Mouse (Mus musculus) urinary bladder, postnatal 36 days (tissue): Measurements from ENCODE around the gene Chmp6.
A peak's percentile ranks its signal among the peaks of the same experiment; 100 is the strongest.

Experiments used
- DNase-seq, 2 experiments: peaks; one replicate each; pipeline ENCODE4 v3.0.0; 2022; ENCODE audit warnings: low spot score in 2 of 2, mixed read lengths in 1 of 2

The Chmp6 gene

DNA sequence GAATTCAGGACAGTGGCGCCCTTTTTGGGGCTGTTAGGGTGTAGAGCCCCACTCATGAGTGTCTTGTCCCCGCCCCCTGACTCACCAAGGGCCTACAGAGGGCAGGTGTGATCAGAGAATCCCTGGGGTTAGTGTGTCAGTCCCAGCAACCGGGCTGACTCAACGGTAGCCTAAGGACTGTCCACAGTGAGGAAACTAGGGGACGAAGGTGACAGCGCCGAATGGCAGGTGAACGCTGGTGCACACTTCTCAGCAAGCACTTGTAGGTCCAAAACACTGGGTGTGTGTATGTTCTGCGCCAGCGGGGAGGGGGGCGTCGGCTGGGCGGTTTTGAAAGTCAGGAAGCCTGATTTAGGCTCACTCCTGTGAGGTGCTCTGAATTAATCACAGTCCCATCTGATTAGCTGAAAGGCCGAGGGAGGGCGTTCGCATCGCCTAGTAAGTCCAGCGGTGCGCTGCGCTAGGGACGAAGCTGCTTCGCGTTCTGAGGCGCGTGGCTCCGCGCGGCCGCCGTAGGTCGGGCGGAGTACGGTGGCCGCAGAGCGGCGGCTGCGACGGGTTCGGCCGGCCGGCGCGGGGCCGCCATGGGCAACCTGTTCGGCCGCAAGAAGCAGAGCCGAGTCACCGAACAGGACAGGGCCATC lies at the start of gene Chmp6:
Gene Chmp6, plus strand, starts transcription at position 151 of the 644 bp plus-strand sequence.
- peak; percentile 85 for DNase-seq

DNA sequence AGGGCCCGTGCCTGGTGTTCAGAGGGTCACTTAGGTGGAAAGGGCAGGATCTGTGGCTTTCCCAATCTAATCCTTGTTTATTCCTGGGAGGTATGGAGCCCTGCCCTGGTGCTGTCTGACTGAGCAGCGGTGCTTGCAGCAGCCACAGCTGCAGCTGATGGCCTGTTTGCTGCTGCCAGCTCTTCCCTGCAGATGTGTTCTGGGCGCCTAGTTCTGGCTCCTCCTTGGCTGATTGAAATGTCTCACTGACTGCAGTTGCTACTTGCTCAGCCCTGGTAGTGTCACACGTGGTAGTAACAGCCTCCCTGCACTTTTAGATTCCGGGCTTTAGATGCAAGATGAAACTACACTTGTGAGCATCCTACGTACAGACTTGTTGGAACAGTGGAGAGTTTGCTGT lies 46.4 kb upstream of the Chmp6 start:
- no peak for DNase-seq

DNA sequence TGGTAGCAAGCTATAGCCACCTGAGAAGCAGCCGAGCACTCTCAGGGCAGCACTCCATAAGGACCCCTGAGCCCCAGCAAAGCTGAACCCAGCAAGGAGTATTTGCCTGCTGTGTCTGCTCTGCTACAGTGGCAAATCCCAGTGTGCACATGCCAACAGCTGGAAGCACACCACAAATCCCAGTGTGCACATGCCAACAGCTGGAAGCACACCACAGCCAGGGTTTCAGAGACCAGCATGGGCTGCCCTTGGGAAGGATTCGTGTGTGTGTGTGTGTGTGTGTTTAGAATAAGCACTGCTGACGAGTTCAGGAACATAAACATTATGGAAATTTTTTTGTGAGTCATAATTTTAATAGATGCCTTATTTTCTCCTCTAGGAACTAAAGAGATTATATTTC lies 45.1 kb upstream of the Chmp6 start:
- no peak for DNase-seq

DNA sequence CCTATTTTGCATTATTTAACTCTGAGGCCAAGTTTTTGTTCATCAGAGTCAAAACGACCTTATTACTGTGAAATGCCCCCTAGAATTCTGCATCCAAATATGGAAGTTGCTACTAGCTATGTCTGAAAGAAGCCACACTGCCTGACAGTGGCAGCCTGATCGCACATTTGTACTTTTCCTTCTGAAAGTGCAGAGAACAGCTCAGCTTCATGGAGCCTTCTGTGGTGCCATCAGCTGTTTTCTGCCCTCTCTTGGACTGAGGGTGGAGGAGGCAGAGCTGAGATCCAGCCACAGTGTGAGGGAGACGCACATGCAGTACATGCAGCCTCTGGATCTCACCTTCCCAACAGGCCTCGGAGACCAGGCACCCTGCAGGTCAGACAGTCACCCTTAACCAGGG lies 44.7 kb upstream of the Chmp6 start:
- DNase-seq = no peak

DNA sequence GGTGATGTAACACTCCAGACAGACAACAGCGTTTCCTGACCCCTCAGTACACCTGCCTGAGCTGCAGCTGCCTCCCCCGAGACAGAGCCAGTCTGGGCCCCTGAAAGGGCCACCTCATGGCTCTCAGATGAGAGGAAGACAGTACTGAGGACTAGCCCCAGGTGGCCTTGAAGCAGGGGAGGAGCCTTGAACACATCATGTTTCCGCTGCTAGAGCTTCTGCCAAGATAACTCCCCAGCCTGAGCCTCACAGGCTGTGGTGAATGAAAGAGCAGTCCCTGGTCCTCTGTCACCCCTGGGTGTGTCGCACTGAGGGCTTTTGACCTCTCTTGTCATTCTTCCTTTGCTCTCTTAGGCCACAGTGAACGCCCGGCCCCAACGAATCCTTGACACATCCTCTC lies 42.1 kb upstream of the Chmp6 start:
- no peak for DNase-seq

DNA sequence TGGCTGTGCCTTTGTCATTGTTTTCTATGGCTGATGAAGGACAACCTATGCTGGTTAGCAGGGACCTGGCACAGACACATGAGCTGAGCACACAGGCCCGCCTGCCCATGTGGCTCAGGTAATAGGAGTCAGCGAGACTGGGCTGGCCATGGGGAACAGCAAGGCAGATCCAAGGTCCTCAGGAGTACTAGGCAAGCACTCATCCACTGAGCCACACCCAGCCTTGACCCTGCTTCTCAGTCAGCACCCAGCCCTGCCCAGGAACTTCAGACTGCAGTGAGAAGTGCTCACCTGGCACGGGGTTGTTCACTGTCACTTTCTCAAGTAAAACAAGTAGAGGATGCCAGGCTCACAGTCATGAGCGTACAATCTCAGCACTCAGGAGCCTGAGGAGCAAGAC lies 39.6 kb upstream of the Chmp6 start:
- no peak for DNase-seq

DNA sequence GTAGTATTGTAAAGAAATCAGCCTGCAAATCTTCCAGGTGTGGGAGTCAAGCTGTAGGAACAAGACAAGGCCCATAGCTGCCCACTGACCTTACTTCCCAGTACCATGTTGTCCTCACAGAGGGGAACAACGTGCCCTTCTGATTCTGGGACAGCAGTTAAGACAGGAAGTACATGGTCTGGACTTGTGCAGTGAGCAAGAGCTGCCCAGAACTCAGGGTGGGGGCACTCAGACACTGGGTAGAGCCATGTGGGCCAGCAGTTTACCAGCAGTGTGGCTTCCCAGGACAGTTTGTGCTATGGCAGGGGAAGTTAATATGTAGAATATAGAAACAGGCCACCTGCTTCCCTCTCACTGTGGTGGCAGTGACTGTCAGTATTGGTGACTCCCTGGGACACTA lies 38.4 kb upstream of the Chmp6 start:
- DNase-seq = no peak

DNA sequence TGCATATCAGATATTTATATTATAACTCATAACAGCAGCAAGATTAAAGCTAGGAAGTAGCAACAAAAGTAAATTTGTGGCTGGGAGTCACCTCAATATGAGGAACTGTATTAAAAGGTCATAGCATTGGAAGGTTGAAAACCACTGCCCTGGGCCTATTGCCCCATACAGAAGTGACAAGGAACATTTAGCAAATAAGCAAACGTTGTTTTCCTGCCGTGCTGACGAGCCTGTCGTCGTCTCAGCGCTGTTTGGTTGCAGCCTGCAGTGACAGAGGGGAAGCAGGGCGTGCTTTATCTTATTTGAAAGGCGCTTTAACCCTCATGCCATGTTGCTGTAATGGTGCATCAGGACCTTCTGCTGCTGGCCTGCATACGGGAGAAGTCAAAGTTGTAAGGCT lies 37.6 kb upstream of the Chmp6 start:
- no peak for DNase-seq

DNA sequence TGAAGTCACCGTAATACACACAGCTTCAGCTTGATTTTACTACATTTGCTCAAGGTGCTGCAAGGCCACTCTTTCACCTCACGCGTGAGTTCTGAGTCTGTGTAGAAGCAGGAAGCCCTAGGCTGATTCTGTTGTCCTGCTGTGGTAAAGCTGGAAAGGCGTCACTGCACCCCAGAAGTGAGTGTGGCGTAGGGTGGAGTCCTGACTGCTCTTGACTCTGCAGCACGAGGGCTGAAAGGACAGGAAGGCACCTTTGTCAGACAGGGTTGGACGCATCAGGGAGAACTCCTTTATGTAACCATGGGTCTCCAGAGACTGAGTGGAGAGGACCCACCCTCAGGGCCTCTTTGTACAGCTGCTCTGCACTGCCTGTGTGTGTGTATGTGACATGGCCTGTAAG lies 36.1 kb upstream of the Chmp6 start:
- DNase-seq = no peak

DNA sequence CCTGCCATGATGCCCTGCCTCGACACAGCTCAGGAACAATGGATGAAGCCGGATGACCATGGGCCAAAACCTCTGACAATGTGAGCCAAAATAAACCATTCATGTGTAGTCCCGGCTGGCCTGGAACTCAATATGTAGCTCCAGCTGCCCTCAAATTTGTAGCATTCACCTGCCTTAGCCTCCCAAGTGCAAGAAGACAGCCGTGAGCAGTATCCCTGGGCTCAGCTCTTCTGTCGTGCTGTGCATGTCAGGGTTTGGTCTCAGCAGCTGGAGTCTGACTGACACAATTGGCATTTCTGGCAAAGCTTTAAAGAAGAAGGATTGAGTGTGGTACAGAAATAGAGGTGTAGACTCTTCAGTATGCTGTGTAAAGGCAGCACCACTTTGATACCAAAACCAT lies 33.7 kb upstream of the Chmp6 start:
- no peak for DNase-seq

DNA sequence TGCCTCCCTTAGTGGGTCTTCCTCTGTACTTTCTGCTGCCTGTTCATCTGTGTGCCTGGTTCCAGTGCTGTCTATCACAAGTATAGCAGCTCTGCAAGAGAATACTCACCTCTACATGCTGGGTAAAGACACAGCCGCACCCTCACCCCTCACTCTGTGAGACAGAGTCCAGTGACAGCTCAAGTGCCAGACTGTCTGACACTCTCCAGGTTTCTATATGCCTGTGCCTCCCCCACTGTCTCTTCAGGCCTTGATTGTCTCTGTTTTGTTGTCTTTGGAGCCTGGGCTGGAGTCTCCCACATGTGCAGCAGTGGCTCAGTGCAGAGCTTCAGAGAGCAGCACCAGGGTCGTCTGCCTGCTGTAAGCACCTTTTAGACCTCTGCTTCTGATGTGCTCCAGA lies 29.6 kb upstream of the Chmp6 start:
- no peak for DNase-seq

DNA sequence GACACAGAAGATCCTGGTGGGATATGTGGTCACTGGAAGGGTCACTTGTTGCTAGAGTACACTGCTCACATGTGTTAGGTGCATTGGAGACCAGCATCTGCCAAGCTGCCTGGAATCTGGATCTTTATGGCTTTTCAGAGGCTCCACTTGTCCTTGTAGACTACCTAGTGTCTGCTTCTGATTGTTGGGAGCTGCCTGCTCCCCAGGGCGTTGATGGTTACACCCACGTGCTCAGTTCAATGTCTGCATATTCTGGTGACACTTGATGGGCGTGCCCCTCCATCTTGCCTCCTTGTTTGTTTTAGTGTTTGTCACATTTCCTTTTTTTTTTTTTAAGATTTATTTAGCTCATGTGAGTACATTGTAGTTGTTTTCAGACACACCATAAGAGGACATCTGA lies 23.3 kb upstream of the Chmp6 start:
- no peak for DNase-seq

DNA sequence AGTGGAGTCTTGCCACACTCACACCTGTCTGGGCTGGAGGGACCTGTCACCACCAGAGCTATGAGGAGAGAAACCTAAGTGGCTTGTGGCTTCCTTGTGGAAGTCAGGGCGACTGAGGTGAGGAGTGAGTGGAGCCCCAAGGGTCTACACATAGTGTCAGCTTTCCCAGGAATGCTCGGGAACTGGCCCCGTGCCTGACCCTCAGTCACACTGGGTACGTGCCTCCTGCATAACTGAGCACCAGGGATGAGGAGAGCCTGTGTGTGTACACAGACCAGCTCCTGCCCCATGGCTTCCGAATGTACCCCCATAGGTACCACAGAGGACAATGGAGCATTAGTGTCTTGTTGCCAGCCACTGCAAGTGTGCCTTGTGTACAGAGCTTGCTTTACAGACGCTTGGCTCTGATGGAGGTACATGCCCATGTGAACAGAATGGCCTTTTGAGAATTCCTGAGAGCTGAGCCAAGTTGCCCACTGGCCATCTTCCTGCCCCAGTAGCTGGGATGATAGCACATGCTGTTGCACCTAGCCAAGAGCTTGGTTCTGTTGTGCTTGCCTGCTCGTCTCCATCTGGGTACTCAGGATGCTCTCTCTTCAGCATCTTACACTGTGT lies 21.5 kb upstream of the Chmp6 start:
- DNase-seq = no peak

DNA sequence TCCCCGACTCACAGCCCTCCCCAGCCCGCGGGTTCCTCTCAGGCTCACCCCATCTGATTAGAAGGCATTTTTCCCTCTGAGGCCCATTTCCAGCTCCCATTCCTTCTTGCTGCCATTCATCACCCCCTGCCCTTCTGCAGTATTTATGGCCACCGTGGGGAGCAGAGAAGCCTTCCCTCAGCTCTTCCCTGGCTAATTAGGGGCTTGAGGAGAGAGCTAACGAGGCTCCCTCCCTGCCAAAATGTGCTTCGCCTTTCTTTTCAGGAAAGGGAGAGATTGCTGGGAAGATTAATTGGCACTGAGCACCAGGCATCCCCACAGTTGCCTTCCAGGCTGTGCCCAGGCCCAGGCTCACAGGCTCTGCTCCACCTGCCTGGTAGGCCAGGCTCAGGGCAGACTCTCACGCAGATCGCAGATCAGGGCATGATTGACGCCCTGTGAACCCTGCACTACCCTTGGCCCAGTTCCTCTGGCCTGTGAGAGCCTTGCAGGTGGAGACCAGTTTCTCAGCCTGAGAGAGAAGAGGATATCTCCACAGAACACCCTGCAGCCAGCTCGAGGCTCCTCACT lies 19.5 kb upstream of the Chmp6 start:
- DNase-seq = no peak

DNA sequence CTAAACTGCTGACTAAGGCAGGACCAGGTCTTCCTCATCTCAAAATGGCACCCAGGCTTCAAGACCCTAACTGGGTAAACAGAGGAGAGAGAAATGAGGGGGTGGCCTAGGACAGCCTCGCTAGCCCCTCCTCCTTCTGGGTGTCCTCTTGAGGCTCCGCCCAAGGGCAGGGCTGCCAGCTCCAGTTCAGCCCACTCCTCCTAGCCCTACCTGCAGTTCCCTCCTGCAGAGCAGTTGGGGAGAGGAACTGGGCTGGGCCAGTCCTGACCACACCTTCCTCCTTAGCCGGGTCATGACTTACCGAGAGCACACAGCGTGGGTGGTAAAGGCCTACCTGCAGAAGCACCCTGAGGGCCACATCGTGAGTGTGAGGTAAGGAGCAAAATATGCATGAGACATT lies 18.6 kb upstream of the Chmp6 start:
- DNase-seq = no peak

DNA sequence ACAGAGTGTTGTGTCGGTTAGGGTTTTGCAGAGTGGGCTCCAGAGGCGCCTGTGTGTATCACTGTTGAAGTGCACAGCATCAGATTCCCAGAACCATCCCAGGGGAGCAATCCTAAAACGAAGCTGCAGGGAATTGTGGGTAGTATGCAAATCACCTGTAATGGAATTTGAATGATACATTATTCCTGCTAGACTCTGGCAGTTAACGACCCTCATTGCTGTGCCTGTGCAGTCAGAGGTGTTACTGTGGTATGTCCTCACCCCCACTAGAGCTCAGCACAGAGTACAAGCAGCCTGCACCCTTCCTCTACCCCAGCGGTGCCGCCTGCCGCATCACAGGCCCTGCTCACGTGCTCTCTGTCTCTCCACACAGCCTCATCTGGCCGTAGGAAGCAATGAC lies 16.2 kb upstream of the Chmp6 start:
- no peak for DNase-seq

DNA sequence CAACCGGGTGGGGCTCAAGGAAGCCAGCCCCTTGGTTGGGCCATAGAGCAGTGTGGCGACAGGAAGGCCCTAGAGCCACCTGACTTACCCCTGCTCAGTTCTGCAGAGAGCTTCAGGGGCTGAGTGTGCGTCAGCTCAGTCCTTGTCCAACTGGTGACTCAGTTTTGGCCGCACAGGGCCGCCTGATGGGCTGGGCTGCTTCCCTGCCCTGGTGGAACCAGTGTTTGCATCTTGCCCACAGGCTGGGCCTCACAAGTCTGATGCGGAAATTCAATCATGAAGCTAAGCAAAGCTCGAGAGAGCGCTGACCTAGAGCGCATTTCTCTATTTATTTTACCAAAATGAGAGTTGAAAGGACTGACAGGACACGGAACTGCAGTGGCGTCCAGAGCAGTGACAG lies 14.3 kb upstream of the Chmp6 start:
- no peak for DNase-seq

DNA sequence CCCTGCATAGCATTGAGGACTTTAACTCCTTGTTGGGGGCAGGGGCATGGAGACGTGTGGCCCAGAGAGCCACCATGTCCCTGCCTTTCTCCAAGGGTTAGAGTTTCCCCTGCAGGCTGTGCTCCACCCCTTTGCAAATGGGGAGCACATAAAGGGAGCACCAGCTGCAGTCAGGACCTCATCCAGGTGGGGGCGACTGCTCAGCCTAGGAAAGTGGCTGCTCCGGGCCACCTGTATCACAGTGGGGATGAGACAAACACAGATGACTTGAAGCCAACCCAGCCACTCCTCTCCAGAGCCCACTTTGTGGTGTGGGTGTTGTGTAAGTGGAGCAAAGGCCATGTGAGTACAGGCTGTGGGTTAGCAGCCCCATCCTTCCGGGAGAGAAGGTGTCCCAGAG lies 12.1 kb upstream of the Chmp6 start:
- DNase-seq = no peak

DNA sequence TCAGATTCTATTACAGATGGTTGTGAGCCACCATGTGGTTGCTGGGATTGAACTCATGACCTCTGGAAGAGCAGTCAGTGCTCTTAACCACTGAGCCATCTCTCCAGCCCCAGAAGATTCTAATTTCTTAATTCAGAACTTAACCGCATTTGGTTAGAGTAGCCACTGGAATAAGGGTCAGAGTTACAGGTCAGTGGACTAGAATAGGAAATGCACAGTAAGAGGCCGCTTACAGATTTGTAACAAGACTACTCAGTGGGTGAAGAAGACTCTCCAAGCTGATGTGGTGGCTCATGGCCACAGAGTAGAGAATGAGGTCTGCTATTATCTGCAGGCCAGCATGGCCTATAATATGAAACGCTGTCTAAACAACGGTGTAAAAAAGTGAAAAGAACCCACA lies 10.3 kb upstream of the Chmp6 start:
- no peak for DNase-seq

DNA sequence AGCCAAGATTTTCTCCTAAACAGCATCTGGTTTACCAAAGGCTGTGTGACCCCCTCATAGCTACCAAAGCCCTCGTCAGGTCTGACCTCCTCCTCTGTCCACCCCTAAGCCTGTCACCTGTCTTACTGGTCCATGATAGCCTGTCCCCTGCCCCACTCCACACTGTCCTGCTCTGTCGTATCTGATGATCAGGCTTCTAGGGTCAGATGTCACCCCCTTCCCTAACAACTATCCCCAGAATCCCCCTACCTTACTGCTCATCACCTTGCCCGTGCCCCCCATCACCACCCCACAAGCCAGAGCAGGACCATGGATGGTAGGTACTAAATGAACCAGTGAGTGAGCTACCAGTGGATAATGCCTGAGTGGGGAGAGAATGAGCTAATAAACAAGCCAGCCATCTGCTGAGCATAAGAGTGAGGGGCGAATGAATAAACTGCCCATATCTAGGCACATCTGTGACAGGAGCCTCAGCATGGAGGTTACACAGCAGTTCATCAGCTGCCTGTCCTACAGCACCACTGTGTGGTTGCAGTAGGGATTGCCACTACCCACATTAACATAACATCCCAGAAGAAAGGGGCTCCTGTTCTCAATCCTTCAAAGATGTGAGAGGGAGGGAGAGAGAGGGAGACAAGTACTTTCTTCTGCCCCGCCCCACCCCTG lies 8.5 kb upstream of the Chmp6 start:
- peak; percentile 41 to 49 for DNase-seq

DNA sequence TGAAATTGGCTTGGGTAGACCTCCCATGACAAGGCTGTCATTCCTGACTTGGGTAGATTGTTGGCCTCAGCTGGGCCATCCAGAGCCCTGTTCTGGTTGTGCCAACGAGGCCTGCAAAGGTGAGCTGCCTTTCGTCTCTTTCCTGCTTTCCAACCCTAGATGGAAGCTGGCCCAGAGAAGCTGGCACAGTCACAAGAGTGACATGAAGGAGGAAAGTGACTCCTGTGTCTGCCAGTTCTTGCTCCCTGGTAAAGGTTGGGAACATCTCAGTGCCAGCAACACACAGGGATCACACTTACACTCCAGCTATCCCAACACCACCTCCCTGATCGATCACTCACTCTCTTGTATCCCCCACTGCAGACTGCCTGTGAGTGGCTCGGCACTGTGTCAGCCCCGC lies 7.4 kb upstream of the Chmp6 start:
- DNase-seq = no peak

DNA sequence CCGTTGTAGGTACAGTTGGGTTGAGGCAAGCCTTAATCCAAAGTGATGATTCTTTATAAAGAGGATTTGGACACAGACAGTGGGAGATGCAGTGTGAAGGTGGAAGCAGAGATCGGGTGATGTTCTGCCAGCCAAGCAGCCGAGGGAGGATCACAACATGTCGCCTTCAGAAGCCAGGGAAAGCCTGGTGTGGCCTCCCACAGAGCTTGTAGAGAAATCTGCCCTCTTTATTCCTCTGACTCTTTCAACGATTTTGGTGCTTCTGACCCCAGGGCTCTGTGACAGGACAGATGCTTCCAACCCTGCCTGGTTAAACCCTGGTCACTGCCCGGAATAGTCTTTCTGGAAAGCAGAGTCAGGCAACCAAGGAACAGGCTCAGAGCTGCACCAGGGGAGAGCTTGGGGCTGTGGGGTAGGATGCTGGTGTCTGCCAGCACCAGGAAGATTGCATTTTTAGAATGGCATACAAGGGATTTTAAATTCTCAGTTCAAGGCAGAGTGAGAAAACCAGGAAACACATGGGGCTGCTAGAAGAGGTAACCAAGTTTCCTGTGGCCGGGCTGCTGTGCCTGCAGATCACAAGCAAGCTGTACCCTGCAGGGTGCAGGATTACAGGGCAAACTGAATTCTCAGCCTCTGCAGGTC lies 6.1 kb upstream of the Chmp6 start:
- no peak for DNase-seq

DNA sequence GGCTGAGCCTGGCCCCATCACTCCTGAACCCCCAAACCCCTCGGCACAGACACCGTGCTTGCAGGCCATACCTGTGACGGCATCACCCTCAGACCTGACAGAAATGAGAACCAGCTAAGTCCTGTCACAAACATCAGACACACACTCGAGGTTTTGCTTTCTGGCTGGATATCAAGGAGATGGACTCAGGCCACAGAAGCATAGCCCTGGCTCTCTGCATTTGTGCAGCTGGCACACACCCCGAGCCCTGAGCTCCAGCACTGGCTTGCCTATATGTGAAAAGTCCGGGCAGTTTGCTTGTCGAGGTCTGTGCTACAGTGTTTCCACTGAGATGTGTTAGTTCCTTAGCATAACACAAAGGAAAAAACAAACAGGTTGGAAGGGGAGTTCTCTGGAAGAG lies 5.5 kb upstream of the Chmp6 start:
- no peak for DNase-seq
